Mouse (Mus musculus) small intestine, adult 2 months (tissue): ENCODE measurements at regions not wholly inside any gene's neighbourhood (a gene's known extent, or its start where the extent isn't known, plus 50 kb on each side); places are given as distances from the start of the nearest gene placed in this dataset.

ENCODE experiments used
- CTCF ChIP-seq: fragments of 200-500 bp; IDR thresholded peaks from 2 replicates; pipeline ENCODE4 v1.5.1; 2012; ENCODE audit warnings: low read depth, mild to moderate bottlenecking, control low read depth, inconsistent platforms, low read length, moderate library complexity, mixed read lengths; ENCODE audit not compliant: insufficient replicate concordance, insufficient read length; ENCODE audit errors: extremely low read depth
- POLR2A ChIP-seq: fragments of 200-500 bp; IDR thresholded peaks from 2 replicates; pipeline ENCODE4 v1.6.1; 2012; ENCODE audit warnings: low read depth, mild to moderate bottlenecking, control low read depth, inconsistent platforms, low read length, moderate library complexity

- TF ChIP-seq POLR2A (no peak), CTCF (no peak)
Measured at GRCm38 (mm10) chr10:23010201-23010600, 190.2 kb upstream of the Tcf21 start.
